Mouse (Mus musculus) kidney, adult 8-10 months (tissue): ENCODE measurements at regions not wholly inside any gene's neighbourhood (a gene's known extent, or its start where the extent isn't known, plus 50 kb on each side); places are given as distances from the start of the nearest gene placed in this dataset.

Experiments
- DNase-seq, 2 experiments: peaks; one replicate each; pipeline ENCODE4 v3.0.0; 2022

- DNase-seq: no peak
These were observed 362.6 kb downstream of the Fat4 start for GRCm38 (mm10) chr3:39249224-39249892.

GRCm38 (mm10) chr3:39253076-39253475 is 366.3 kb downstream of the Fat4 start:
- no peak for DNase-seq

GRCm38 (mm10) chr3:39264671-39265430 is 378.1 kb downstream of the Fat4 start:
- DNase-seq: no peak

GRCm38 (mm10) chr3:39265606-39266005 is 378.9 kb downstream of the Fat4 start:
- DNase-seq: no peak

- no peak for DNase-seq
These were observed 382.6 kb downstream of the Fat4 start for GRCm38 (mm10) chr3:39269388-39269787.

GRCm38 (mm10) chr3:39272616-39273015 is 385.9 kb downstream of the Fat4 start:
- DNase-seq: no peak

- no peak for DNase-seq
These were observed 390.2 kb downstream of the Fat4 start for GRCm38 (mm10) chr3:39276897-39277296.

GRCm38 (mm10) chr3:39277310-39277709 is 390.6 kb downstream of the Fat4 start:
- no peak for DNase-seq

GRCm38 (mm10) chr3:39295255-39295654 is 408.5 kb downstream of the Fat4 start:
- DNase-seq: no peak

- no peak for DNase-seq
These were observed 409.5 kb downstream of the Fat4 start for GRCm38 (mm10) chr3:39296257-39296656.

GRCm38 (mm10) chr3:39309487-39309886 is 422.7 kb downstream of the Fat4 start:
- DNase-seq: no peak

GRCm38 (mm10) chr3:39313563-39313962 is 426.8 kb downstream of the Fat4 start:
- no peak for DNase-seq

GRCm38 (mm10) chr3:39320851-39321250 is 434.1 kb downstream of the Fat4 start:
- DNase-seq: no peak

- DNase-seq: no peak
These were observed 435.5 kb downstream of the Fat4 start for GRCm38 (mm10) chr3:39322225-39322624.

- DNase-seq: no peak
These were observed 449.0 kb downstream of the Fat4 start for GRCm38 (mm10) chr3:39335612-39336230.

- no peak for DNase-seq
These were observed 454.5 kb downstream of the Fat4 start for GRCm38 (mm10) chr3:39341161-39341687.

GRCm38 (mm10) chr3:39344078-39344477 is 457.3 kb downstream of the Fat4 start:
- DNase-seq: no peak

GRCm38 (mm10) chr3:39347578-39347977 is 460.8 kb downstream of the Fat4 start:
- DNase-seq: no peak

GRCm38 (mm10) chr3:39357012-39357411 is 470.3 kb downstream of the Fat4 start:
- no peak for DNase-seq

GRCm38 (mm10) chr3:39360278-39360677 is 473.5 kb downstream of the Fat4 start:
- DNase-seq: no peak

- DNase-seq: peak in 1 of 2 experiments; percentile 8
These were observed 484.2 kb downstream of the Fat4 start for GRCm38 (mm10) chr3:39370926-39371325.

GRCm38 (mm10) chr3:39372426-39372950 is 485.7 kb downstream of the Fat4 start:
- DNase-seq: no peak

- no peak for DNase-seq
These were observed 488.7 kb downstream of the Fat4 start for GRCm38 (mm10) chr3:39375465-39375864.
